Mouse (Mus musculus) limb, embryonic 14.5 days (tissue): ENCODE measurements at regions not wholly inside any gene's neighbourhood (a gene's known extent, or its start where the extent isn't known, plus 50 kb on each side); places are given as distances from the start of the nearest gene placed in this dataset.

Experiments used
- ATAC-seq: fragments of 200-750 bp; cut with Nextera tagmentation; 2 replicates; pipeline ENCODE4 v1.8.0; 2017; ENCODE audit warnings: low read depth, moderate number of reproducible peaks, moderate TSS enrichment; ENCODE audit not compliant: low FRiP score
- DNase-seq: peaks from one replicate; pipeline ENCODE4 v3.0.0-alpha.2; 2015; ENCODE audit warnings: low spot score
- H3K27ac ChIP-seq: fragments of 300-500 bp; sonication (generic); replicated peaks from 2 replicates; pipeline ENCODE4 v1.5.1; 2014; ENCODE audit warnings: low read depth, mild to moderate bottlenecking, low read length, moderate library complexity, mixed read lengths
- H3K27me3 ChIP-seq: fragments of 300-500 bp; sonication (generic); 2 replicates; pipeline ENCODE4 v1.6.1; 2014; ENCODE audit warnings: low read length, mixed read lengths; ENCODE audit not compliant: control insufficient read depth, insufficient read depth
- H3K36me3 ChIP-seq: fragments of 300-500 bp; sonication (generic); 2 replicates; pipeline ENCODE4 v1.6.1; 2014; ENCODE audit warnings: mild to moderate bottlenecking, low read length, moderate library complexity, mixed read lengths; ENCODE audit not compliant: control insufficient read depth, insufficient read depth
- H3K4me1 ChIP-seq: fragments of 300-500 bp; sonication (generic); 2 replicates; pipeline ENCODE4 v1.6.1; 2014; ENCODE audit warnings: antibody characterized with exemption, low read length, mixed read lengths; ENCODE audit not compliant: control insufficient read depth, insufficient read depth
- H3K4me2 ChIP-seq: fragments of 300-500 bp; sonication (generic); replicated peaks from 2 replicates; pipeline ENCODE4 v1.6.1; 2014; ENCODE audit warnings: low read depth, mild to moderate bottlenecking, low read length, moderate library complexity; ENCODE audit not compliant: severe bottlenecking
- H3K4me3 ChIP-seq: fragments of 300-500 bp; sonication (generic); replicated peaks from 2 replicates; pipeline ENCODE4 v1.5.1; 2014; ENCODE audit warnings: low read length
- H3K9ac ChIP-seq: fragments of 300-500 bp; sonication (generic); 2 replicates; pipeline ENCODE4 v1.6.1; 2014; ENCODE audit warnings: mild to moderate bottlenecking, low read depth, low read length, moderate library complexity; ENCODE audit not compliant: severe bottlenecking
- H3K9me3 ChIP-seq: fragments of 300-500 bp; sonication (generic); 2 replicates; pipeline ENCODE4 v1.6.1; 2016; ENCODE audit warnings: low read length; ENCODE audit not compliant: control insufficient read depth
- POLR2A ChIP-seq: fragments of 200-500 bp; IDR thresholded peaks from 2 replicates; pipeline ENCODE4 v1.8.0; 2012; ENCODE audit warnings: inconsistent platforms, mild to moderate bottlenecking, moderate library complexity, borderline replicate concordance; ENCODE audit not compliant: insufficient read depth, insufficient read length; ENCODE audit errors: extremely low read depth
- WGBS: fragments of 180-500 bp; shearing (Covaris S2); extraction: QIAGEN DNeasy Blood & Tissue Kit; methylation state at CpG from one replicate; pipeline ENCODE4 v1.1.7; 2014; 5-methylcytosine and 5-hydroxymethylcytosine counted together

- Histone ChIP-seq H3K4me3 (no peak overlapping the region), H3K27ac (no peak overlapping the region), H3K9ac (no peak overlapping the region), H3K4me2 (no peak overlapping the region), H3K27me3 (no peaks in the 10 kb centered on the region), H3K4me1 (peaks cover 7% of the 10 kb centered on the region; the same call in 1 of the 2 replicates), H3K9me3 (no peaks in the 10 kb centered on the region), H3K36me3 (no peaks in the 10 kb centered on the region)
- 79% methylated on average over 12 of the region's 12 CpGs for WGBS
- TF ChIP-seq POLR2A, result no peak
- ATAC-seq, result no peak
- no peak for DNase-seq
Measured at GRCm38 (mm10) chr2:167847281-167848077, 84.4 kb upstream of the Ptpn1 start.

GRCm38 (mm10) chr2:167845370-167845769 lies 86.5 kb upstream of the Ptpn1 start:
- Histone ChIP-seq H3K27me3 (no peaks in the 10 kb centered on the region), H3K4me3 (no peak overlapping the region), H3K9me3 (no peaks in the 10 kb centered on the region), H3K36me3 (no peaks in the 10 kb centered on the region), H3K9ac (no peak overlapping the region), H3K4me2 (no peak overlapping the region), H3K4me1 (no peaks in the 10 kb centered on the region), H3K27ac (no peak overlapping the region)
- 85% methylated on average over 5 of the region's 5 CpGs for WGBS
- no peak for ATAC-seq
- DNase-seq, result no peak
- no peak for TF ChIP-seq POLR2A

GRCm38 (mm10) chr2:167844556-167844955 lies 87.3 kb upstream of the Ptpn1 start:
- 83% methylated on average over 7 of the region's 7 CpGs for WGBS
- no peak for ATAC-seq
- TF ChIP-seq POLR2A, result no peak
- no peaks in the 10 kb centered on the region for H3K9me3 ChIP-seq
- no peak overlapping the region for H3K4me2 ChIP-seq
- no peak overlapping the region for H3K4me3 ChIP-seq
- H3K27ac ChIP-seq, result no peak overlapping the region
- H3K4me1 ChIP-seq, result no peaks in the 10 kb centered on the region
- no peaks in the 10 kb centered on the region for H3K36me3 ChIP-seq
- no peaks in the 10 kb centered on the region for H3K27me3 ChIP-seq
- no peak overlapping the region for H3K9ac ChIP-seq
- no peak for DNase-seq

- Histone ChIP-seq H3K4me1 (no peaks in the 10 kb centered on the region), H3K9me3 (no peaks in the 10 kb centered on the region), H3K9ac (no peak overlapping the region), H3K27me3 (no peaks in the 10 kb centered on the region), H3K4me3 (no peak overlapping the region), H3K4me2 (no peak overlapping the region), H3K27ac (no peak overlapping the region), H3K36me3 (no peaks in the 10 kb centered on the region)
- TF ChIP-seq POLR2A, result no peak
- 60% methylated on average over 5 of the region's 5 CpGs for WGBS
- DNase-seq (no peak), ATAC-seq (no peak)
Measured at GRCm38 (mm10) chr2:167843921-167844320, 87.9 kb upstream of the Ptpn1 start.

GRCm38 (mm10) chr2:167842993-167843392 lies 88.9 kb upstream of the Ptpn1 start:
- Histone ChIP-seq H3K4me1 (no peaks in the 10 kb centered on the region), H3K4me3 (no peak overlapping the region), H3K27ac (no peak overlapping the region), H3K4me2 (no peak overlapping the region), H3K27me3 (no peaks in the 10 kb centered on the region), H3K9ac (no peak overlapping the region), H3K36me3 (no peaks in the 10 kb centered on the region), H3K9me3 (no peaks in the 10 kb centered on the region)
- ATAC-seq, result no peak
- no peak for DNase-seq
- WGBS, result 81% methylated on average over 2 of the region's 2 CpGs
- TF ChIP-seq POLR2A, result no peak
